Mouse (Mus musculus) cerebellum, adult 9-10 months (tissue): ENCODE measurements at regions not wholly inside any gene's neighbourhood (a gene's known extent, or its start where the extent isn't known, plus 50 kb on each side); places are given as distances from the start of the nearest gene placed in this dataset.

Source experiments
- DNase-seq: peaks from one replicate; pipeline ENCODE4 v3.0.0; 2022

GRCm38 (mm10) chr17:85755557-85755956, 67.5 kb upstream of the Six2 start:
- no peak for DNase-seq

GRCm38 (mm10) chr17:85748649-85749081, 60.6 kb upstream of the Six2 start:
- no peak for DNase-seq

DNA sequence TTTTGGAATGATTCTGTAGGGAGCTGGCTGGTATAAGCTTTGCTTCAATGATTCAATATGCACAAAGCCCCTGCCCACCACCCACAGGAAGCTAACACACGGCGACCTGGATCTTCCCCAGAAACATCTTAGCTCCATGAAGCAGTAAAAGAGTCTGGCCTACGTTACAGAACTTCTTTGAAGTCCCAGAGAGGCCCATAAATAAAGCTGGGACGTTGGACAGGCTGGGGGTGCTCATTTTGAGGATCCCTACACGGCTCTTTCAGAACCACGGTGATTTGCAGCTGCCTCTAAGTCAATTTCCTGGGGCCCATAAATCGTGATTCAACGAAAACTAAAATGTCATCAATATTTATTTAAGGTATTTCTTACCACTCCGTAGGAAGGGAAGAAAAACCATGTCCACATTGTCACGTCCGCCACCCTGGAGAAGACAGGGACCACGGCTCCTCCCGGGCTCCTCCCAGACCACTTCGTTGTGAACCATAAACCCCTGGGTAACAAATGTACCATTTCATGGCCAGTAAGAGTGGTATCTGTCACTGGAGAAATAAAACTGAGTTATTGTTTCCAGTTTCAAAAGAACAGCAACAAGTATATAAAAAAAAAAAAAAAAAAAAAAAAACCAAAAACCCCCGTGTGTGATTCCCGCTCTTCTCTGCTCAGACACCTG, 60.0 kb upstream of the Six2 start:
- DNase-seq = no peak
